Mouse (Mus musculus): ENCODE measurements around the gene Tpgs1.

Tpgs1 gene

DNA sequence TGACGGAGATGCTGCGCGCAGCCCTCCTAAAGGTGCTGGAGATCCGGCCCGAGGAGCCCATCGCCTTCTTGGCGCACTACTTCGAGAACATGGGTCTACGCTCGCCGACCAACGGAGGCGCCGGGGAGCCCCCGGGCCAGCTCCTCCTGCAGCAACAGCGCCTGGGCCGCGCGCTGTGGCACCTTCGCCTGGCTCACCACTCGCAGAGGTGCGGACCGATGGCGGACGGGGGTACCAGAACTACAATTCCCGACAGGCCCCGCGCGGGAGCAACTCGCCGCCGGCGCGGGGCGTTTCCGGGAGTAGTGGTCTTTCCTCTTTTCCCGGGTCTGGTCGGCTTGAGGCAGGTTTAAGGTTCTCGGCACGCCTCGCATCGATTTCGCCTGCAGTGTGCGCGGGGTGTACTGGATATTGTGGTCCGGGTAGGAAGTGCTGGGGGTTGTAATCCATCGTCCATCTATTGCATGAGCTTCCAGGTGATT lies 448 bp downstream of the Tpgs1 start:
- DNase-seq, result peak; percentile 71

DNA sequence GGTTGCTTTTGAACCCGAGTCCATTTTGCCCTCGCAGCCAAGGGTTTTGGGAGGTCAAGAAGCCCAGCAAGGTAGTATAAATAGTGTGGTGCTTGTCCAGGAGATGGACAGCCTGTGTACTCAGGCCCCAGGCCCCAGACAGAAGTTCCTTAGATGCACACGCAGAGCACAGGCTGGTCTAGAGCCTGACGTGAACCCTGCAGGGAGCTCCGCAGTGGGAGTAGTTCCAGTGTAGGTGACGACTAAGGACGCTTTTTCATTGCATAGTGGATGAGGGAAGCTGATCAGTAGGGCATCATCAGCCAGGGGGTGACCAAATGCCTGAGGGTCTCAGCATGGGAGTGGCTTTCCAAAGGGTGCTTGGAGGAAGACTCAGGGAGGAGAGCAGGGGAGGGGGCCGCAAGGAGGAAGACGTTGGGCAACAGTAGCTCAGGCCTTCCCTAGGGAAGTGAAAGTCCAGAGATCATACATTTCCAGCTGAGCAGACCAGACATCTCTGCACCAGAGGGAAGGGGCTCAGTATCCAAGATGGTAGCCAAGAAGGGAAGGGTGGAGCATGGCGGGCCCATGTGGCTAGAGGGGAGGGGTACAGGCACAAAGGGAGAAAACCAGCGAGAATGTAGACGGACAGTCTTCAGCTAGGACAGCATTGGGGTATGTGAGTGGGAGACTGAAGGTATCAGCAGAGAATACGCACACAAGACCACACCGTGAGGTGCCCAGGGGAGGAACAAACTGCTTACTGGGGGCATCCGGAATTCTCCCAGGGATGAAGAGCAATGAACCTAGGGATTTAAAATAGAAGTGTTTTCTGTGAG lies 1.1 kb downstream of the Tpgs1 start:
- no peak for DNase-seq

DNA sequence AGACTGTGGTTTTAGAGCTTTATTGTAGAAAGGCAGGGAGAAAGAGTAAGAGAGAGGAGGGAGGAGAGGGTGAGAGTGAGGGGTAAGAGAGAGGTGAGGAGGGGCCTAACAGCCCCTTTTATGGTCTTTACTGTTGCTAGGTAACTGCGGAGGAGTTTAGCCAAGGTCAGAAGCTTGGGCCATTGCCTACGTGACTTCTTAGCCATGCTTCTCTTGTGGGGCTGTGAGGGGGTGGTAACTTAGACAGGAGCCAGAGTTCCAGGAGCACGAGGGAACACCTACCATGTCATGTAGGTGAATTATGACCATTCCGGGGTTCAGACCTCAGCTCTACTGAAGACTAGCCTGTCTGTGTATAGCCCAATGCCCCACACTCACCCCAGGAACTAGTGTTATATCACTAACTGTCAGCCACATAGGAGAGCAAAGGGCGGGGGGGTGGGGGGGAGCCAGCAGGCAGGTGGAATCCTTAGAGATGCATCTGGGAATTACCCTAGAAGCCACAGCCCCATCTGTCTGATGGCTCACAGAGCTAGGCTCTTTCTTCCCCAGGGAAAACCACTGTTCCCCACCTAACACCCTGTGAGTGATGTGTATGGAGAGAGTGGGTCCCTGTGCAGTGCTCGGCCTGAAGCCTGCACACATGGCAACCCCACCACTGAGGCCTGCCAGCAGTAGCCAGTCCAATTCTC lies 2.4 kb downstream of the Tpgs1 start:
- no peak for DNase-seq

DNA sequence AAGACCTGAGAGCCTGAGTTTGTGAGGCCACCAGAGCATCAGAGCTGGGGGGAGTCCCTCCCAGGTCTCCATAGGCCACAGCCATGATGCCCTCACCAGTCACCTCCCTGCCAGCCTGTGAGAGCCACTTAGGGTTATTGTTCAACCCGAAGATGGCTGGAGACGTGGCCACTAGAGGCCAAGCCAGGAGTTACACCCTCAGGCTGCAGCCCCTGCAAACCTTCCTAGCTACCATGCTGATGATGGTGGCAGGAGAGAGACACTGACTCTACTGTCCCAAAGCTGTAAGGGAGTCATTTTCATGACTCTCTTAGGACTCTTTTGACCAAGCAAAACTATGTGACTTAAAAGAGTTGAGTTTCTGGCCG lies 2.9 kb downstream of the Tpgs1 start:
- DNase-seq, result no peak

DNA sequence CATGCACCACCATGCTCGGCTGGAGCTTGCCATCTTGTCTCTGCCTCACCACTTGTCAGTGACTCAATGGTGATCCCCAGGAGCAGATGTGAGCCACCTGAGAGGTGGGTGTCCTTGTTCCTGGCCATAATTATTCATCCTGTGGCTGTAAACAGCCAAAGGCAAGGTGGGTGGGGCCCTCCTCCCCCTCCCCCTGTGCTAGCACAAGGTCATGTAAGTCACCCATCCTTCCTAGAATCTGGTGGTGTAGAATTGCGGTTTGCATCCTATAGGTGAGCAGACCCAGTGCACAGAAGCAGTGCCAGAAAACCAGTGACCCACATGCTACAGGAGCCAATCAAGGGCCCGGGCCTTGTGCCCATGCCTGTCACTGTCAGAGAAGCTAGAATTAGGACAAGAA lies 3.9 kb downstream of the Tpgs1 start:
- DNase-seq, result no peak

DNA sequence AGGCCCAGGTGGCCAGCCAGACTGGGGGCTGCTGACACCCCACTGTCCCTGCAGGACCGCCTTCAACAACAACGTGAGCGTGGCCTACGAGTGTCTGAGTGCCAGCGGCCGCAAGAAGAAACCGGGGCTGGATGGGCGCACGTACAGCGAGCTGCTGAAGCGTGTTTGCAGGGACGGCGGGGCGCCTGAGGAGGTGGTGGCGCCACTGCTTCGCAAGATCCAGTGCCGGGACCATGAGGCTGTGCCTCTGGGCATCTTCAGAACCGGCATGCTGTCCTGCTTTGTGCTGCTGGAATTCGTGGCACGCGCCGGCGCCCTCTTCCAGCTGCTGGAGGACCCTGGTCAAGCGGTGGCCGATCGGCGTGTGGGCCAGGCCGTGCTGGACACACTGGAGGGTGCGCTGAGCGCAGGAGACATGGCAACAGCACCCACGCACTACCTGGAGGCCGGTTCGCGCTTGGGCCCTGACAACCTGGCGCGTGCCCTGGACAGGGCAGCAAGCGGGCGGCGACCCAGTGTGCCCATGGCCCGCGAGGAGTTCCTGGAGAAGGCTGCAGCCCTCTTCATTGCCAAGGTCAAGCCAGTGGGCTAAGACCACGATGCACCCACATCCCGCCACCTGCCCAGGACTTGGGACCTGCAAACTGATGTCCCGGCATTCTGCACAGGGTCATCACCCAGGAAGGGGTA lies 6.3 kb downstream of the Tpgs1 start:
- DNase-seq, result no peak

DNA sequence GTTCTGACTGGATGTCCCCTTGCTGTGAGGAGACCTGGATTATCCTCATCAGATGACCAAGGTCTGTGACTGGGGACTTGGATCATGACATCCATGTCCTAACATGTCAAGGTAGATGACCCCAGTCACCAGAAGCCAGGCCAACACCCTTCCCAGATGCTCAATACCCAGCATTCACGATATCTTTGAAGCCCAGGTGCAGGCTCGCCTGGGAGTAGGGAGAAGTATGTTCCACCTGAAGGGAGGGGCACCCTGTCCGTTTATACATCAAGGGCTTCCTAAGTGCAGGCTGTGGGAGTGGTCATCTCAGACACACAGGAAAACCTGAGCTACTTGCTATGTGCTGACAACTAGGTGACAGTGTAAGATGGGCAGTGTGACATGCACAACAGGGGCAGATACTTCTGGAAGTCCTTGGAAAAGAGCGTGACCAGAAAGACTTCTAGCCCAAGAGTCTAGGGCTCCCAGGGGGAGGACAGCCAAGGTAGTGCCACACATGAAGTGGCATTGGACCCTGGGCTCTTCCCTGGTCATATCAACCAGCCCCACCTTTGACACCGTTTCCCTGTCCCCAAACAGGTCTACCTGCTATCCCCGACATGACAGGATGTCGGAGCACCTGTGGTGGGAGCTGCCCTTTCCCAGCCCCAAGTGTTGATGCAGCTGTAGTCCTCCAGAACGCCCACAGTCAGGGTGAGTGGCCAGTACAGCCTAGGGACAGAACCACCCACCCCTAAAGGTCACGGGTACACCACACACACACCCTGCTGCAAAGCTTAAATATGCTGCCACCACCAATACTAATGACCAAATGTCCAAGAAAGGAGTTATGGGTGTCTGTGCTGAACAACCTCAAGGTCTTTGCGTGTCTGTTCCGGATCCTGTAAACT lies 11.7 kb downstream of the Tpgs1 start:
- no peak for DNase-seq

DNA sequence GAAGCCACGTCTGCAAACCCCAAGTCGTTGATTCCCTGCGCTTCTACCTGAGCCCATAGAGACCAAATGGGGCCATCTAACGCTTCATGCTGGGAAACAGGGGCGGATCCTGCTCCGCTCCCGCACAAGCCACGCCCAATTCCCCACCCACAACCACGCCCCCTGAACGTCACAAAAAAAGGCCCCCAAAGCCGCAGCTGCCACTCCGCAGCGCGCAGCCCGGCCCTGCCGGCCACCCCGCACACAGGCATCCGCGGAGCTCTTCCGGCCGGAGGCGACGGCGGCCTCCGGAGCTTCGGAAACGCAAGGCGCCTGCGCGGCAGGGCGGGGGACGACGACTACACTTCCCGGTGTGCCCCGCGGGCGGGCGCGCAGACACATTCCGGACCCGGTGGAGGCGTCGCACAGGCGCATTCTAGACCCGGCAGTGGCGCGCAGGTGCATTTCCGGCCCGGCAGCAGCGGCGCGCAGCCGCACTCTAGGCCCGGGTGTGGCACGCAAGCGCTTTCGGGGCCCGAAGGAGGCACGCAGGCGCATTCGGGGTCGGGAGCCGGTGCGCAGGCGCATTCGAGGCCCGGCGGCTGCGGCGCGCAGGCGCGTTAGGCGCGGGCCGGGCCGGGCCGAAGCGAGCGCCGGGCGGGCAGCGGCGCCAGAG lies 12.5 kb downstream of the Tpgs1 start, which contains the start of gene Cdc34:
Gene Cdc34, plus strand, starts transcription at position 605 of the 655 bp plus-strand sequence.
- DNase-seq, result peak; percentile 99

DNA sequence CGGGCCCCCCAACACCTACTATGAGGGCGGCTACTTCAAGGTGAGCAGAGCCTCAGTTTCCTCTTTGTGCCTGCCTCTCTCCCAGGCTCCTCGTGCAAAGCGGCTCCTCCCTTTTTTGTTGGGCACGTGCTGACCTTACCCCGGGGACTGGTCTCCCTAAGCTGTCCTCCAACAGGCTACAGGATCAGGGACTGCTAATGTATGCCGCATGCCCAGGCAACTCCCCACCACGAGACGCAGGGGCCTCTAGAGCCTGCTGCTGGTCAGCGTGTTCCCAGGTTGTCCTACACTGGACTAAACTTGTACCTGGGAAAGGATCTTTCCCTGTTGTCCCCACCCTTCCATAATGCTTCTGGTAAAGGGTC lies 13.4 kb downstream of the Tpgs1 start:
- peak; percentile 25 for DNase-seq

DNA sequence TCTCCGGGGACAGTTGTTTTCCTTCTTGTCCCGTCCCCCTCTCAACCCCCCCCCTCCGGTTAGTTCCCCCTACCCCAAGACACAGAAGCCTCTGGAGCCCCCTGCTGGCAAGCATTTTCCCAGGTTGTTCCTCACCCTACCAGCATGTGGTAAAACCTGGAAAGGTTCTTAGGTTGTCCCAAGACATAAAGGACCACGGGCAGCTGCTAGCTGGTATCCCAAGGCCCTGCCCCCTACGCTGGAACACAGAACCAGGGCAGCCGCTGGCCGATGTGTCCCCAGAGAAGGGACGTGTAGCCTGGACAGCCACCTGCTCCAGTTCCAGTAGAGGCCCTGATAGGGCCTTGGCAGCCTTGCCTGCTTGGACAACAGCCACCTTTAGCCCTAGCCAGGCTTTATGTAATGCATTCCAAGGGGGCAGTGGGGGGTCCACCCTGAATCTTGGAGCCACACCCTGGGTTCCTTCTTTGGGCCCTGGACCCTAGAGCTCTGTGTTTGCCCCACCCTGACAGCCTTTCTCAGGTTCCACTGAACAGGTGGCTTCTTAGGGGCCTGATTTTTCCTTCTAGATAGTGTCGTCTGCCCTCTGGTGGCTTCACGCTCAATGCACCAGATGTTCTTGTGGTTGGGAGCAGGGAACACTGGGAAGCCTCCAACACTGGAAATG lies 13.9 kb downstream of the Tpgs1 start:
- DNase-seq, result peak; percentile 67

DNA sequence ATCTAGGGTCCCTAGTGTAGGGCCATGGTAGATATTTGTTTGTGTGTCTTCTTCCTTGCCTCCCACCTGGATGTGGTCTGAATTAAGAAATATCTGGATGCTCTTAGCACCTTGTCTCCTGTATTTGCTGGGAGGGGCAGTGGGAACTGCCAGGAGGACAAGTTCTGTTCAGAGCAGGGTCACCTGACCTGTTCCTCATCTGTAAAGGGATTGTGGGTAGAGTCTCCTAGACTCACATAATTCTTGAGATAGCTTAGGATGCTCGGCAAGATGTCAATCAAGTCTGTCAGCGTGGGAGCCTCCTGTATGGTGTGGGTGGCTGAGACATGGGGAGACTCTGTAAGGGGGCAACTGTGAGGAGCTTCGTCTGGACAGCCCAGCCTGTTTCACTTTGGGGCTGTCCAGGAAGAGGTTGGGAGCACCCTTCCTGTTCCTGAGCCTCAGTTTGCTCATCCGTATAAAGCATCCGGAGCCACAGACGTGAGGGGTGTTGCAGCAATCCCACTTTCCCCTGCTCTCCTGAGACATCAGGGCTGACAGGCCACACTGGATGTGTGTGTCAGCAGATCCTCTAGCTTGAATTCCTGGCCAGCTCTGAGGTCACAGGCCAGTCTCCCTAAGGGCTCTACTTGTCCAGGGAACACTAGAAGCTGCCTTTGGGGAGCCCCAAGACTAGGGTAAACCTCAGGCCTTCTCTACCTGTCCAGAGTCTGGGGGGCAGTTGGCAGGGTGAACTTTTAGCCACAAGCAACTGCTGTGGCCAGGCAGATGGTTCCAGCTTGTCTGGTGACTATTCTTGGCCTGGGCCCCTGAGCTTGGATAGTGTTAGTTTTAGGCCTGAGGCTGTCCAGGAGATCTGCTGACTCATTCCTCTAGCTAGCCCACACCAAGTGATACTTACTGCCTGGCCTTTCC lies 14.8 kb downstream of the Tpgs1 start:
- no peak for DNase-seq

DNA sequence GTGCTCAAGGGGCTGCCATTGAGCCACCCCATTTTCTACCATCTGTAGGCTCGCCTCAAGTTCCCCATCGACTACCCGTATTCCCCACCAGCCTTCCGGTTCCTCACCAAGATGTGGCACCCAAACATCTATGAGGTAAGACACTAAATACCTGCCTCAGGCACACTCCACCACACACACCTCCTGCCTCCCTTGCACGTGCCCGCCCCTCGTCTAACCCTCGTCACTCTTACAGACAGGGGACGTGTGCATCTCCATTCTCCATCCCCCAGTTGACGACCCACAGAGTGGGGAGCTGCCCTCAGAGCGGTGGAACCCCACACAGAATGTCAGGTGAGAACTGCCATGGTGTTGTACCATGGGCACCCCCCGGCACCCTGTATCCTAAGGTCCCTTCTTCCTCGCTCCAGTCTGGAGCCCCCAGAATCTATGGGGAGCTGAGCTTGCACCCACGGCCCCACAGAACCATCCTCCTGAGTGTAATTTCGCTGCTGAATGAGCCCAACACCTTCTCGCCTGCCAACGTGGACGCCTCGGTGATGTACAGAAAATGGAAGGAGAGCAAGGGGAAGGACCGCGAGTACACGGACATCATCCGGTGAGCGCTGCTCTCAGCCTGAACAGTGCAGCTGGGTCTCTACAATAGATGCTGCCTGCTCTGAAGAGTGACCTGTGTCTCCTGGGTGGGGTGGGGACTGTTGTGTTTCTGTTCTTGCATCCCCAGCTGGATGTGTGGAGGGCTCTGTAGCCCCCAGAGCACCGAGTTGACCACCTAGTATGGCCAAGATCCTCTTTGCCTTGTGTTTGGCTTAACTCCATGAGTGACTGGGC lies 15.8 kb downstream of the Tpgs1 start:
- DNase-seq, result no peak

DNA sequence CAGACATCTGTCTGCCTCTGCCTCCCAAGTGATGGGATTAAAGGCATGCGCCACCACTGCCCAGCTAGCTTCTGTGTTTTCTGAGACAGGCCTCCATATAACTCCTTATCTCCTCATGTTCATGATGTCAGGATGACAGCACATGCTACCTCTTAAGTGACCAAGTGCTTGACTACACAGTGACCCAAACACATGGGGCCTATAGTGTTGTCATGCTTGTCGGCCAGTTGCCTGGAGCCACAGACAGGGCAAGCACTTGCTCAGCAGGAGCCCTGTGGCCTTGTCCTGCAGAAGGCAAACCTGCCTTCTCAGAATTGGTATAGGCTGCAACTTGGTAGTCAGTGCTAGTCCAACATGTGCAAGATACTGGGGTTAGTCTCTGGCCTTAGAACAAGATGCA lies 17.1 kb downstream of the Tpgs1 start:
- DNase-seq, result no peak

DNA sequence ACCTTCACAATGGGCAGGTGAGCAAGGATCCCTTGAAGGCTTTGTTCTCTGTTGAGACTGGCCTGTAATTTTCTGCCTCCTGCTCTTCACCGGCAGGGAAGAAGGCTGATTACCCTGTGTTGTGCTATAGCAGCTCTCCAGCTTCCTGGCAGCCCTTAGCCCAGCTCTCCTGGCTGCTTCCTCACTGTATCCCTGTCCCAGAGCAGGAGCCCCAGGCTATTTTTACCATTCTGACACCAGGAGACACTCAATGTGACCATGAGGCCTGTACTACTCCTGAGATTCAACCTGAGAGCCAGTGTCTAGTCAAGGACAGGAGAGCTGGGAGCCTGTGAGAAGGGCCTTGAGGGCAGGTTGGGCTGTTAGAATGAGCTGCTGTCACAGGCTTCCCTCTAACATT lies 17.5 kb downstream of the Tpgs1 start:
- no peak for DNase-seq

DNA sequence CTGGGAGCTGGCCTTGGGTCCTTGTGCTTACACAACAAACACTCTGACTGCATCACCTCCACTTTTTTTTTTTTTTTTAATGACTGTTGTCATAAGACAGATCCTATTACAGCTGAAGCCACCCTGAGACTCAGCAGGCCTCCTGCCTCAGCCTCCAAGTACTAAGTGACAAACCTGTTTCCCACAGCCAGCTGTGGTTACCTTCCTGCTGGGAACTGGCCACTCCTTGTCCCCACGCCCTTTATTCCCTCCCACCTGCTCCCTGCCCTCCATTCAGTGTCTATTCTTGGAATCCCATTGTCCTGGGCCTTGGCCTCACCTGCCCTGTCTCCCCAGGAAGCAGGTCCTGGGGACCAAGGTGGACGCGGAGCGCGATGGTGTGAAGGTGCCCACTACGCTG lies 18.3 kb downstream of the Tpgs1 start:
- no peak for DNase-seq

DNA sequence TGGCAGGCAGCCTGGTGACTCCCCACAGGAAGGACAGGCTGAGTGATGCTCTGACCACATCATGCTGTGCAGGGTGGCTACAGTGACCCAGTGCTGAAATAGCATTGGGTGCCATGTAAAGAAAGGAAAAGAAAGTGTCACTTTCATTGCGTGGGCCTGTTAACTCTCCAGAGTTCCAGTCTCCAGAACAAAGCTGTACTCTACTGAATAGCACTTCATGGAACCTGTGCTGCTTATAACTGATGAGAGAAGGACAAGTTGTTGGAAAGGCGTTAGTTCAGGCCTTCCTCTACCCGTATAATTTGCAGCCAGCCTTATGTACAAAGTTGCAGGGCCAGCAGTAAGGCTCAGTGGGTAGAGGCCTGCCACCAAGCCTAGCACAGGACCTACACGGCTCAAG lies 19.6 kb downstream of the Tpgs1 start, which contains the start of gene Gzmm:
Gene Gzmm, plus strand, starts transcription at position 301 of the 400 bp plus-strand sequence.
- no peak for DNase-seq

DNA sequence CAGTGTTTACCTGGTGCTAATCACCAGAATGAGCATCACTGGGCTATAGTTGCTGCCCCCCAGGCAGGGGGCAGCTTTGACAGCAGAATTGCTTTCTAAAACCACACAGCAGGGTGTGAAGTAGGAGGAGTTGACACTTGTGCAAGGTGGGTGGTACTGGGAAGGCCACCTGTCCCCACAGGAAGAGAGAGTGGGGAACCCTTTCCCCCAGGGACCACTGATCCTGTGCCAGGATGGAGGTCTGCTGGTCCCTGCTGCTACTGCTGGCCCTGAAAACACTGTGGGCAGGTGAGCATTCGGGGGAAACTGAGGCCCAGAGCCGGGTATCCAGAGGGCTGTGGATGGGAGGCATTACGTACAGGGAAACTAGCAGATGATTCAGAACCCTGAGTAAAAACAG lies 20.0 kb downstream of the Tpgs1 start:
- no peak for DNase-seq

DNA sequence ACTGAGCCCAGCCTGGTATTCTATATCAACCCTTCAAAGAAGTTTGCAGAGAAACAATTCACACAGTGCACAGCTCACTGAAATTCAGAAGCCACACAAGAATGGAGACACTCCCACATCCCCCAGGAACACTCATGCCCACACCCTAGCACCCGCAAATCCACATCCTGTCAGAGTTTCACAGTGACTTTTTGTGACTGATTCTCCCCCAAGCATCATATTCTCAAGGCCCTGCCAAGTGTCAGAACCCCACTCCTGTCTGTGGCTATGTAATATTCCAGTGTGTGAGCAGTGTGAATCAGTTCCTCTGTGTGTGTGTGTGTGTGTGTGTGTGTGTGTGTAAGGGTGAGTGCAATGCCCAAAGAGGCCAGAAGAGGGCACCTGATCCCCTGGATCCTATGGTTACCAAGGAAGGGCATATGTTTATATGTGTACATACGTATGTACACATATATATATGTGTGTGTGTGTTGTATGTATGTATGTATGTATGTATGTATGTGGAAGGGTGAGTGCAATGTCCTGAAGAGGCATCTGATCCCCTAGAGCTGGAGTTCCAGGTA lies 22.9 kb downstream of the Tpgs1 start:
- DNase-seq, result no peak

Data from lung, postnatal 14 days (tissue).